Mouse (Mus musculus): ENCODE results near the gene Kcnk13. TPM values are rescaled to one million over a fixed set of nuclear protein-coding genes. Genes with fewer than 3 reads are reported as not detected.
A peak's percentile ranks its signal among the peaks of the same experiment; 100 is the strongest.

Gene Kcnk13
- 1.1 and 1.5 TPM in 2 replicates for polyA plus RNA-seq (2015; fragmentation: Nextera tagmentation; extraction: Ambion mirVana)

DNA sequence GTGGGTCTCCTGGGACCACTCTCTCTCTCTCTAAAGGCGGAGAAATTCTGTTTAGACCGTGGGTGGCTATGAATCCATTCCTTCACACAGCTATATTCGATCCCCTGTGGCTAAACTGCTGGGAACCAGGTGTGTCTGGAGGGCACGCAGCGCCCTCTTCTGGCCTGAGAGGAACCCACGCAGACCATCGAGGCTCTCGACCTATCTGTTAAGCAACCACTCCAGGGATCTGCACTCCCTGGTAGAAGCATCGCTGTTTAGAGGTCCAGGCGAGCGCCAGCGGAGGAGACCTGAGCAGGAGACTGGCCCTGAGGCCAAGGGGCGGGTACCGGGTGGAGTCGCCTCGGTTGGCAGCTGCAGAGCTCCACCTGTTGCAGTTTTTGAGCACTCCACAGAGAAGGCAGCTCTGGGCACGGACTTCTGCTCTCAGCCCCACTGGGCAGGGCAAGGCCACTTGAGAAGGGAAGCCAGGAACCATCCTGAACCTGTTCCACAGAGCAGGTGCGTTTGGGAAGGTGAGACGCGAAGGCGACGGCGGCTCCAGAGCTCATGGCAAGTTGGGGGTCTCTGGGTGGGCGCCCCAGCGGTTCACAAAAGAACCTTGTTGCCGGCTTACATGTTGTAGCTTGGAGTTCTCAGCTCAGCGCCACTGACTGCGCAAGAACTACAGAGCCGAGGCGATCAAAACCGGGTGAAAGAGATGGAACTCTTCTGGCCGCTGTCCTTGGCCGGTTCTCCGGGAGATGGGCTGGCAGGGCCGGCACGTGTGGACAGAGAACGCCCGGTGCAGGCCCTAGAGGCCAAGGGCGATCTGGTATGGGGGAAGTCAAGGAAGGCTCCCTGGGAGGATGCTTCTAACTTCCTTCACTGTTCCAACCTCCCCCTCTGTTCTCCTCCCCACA is at the start of gene Kcnk13:
Kcnk13 (plus strand) TSS at position 199 of the 902 bp plus-strand sequence.
- Histone ChIP-seq H3K4me1 (ENCODE audit: control insufficient read depth, insufficient read depth, low read depth, low read length) (peaks cover 18% of the 10 kb centered on the region), H3K27me3 (replicated peaks; ENCODE audit: control insufficient read depth, insufficient read depth, low read length) (peaks cover 26% of the 10 kb centered on the region), H3K9ac (ENCODE audit: low read depth, low read length) (peak within 1 kb of the TSS; percentile 73), H3K36me3 (ENCODE audit: control insufficient read depth, insufficient read depth, low read length) (no peaks in the 10 kb centered on the region), H3K27ac (ENCODE audit: low read depth, low read length) (no peak within 1 kb of the TSS), H3K4me3 (ENCODE audit: low read length) (peak within 1 kb of the TSS; percentile 58), H3K9me3 (ENCODE audit: control insufficient read depth, low read length) (no peaks in the 10 kb centered on the region), H3K4me2 (ENCODE audit: low read length) (peak within 1 kb of the TSS; percentile 85)
- peak; percentile 65 for ATAC-seq
- under 1% methylated on average over 39 of the region's 39 CpGs for WGBS

DNA sequence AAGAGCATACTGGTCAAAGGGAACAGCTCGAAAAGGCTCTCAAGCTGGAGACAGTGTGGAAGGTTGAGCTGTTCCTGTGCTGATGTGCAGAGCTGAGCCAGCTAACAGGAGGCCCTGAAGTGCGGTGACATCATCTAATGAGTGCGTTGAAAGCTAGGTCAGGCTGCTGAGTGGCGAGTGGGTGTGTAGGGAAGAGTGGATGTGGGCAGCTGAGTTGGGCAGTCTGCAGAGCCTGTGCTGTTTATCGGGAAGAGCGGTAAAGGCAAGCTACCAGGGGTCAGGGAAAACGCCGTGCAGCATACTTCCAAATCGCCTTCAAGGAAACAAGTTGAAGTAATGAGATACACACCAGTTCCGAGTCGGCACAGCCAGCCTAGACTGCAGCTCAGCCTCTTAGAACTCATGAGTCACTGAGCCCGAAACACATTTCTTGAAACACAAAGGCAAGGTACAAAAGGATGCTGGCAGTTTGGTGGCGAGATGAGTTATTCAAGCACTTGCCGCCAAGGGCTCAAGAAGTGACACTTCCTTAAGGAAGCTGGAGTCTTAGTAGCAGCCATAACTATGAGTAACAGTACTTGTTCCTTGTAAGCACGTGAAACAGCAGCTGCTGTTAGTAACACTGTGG is 46.4 kb upstream of the Kcnk13 start:
- no peak for ATAC-seq
- H3K4me3 ChIP-seq (ENCODE audit: low read length), result no peak overlapping the region
- no peak overlapping the region for H3K27ac ChIP-seq (ENCODE audit: low read depth, low read length)
- no peaks in the 10 kb centered on the region for H3K4me1 ChIP-seq (ENCODE audit: control insufficient read depth, insufficient read depth, low read depth, low read length)
- H3K4me2 ChIP-seq (ENCODE audit: low read length), result no peak overlapping the region
- peaks cover 14% of the 10 kb centered on the region for H3K36me3 ChIP-seq (ENCODE audit: control insufficient read depth, insufficient read depth, low read length)
- no peak overlapping the region for H3K9ac ChIP-seq (ENCODE audit: low read depth, low read length)
- H3K9me3 ChIP-seq (ENCODE audit: control insufficient read depth, low read length), result no peaks in the 10 kb centered on the region
- 86% methylated on average over 15 of the region's 15 CpGs for WGBS
- H3K27me3 ChIP-seq (replicated peaks; ENCODE audit: control insufficient read depth, insufficient read depth, low read length), result no peaks in the 10 kb centered on the region

DNA sequence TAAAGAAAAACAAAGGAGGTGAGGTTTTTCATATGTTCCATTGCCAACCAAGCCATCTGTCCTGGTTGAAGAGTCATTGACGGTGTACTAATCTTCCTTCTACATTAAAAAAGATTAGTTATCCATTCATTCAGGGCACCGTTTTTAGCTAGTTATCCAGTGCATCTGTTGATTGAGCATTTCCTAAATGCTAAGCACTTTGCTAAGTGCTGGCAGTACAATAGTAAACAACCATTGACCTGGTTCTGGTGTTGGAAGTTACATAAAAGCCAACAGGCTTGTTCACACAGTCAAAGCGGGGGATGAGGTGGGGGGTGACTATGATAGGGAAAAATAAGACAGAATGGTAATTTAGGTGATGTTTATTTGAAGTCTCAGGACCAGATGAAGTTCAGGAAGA is 44.7 kb upstream of the Kcnk13 start:
- no peaks in the 10 kb centered on the region for H3K27me3 ChIP-seq (replicated peaks; ENCODE audit: control insufficient read depth, insufficient read depth, low read length)
- H3K36me3 ChIP-seq (ENCODE audit: control insufficient read depth, insufficient read depth, low read length), result peaks cover 7% of the 10 kb centered on the region; the same call in 1 of the 2 replicates
- no peak overlapping the region for H3K27ac ChIP-seq (ENCODE audit: low read depth, low read length)
- H3K4me3 ChIP-seq (ENCODE audit: low read length), result no peak overlapping the region
- no peaks in the 10 kb centered on the region for H3K9me3 ChIP-seq (ENCODE audit: control insufficient read depth, low read length)
- no peak for ATAC-seq
- no peak overlapping the region for H3K9ac ChIP-seq (ENCODE audit: low read depth, low read length)
- no peak overlapping the region for H3K4me2 ChIP-seq (ENCODE audit: low read length)
- WGBS, result 90% methylated on average over 3 of the region's 3 CpGs
- peaks cover 10% of the 10 kb centered on the region for H3K4me1 ChIP-seq (ENCODE audit: control insufficient read depth, insufficient read depth, low read depth, low read length)

DNA sequence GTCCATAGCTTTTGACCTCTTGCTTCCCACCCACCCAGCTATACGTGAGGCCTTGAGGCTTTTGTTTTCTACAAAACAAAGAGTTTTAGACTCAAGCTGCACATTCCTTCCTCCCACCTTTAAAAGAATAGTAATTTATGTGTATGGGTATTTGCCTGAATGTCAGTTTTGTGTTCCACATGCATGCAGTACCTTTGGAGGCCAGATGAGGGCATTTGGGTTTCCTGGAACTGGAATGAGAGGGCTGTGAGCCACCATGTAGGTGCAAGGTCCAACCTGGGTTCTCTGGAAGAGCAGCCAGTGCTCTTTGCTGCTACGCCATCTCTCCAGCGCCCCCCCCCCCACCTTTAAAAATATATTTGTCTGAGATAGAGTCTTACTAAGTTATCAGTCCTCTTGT is 43.3 kb upstream of the Kcnk13 start:
- Histone ChIP-seq H3K4me2 (ENCODE audit: low read length) (no peak overlapping the region), H3K9ac (ENCODE audit: low read depth, low read length) (no peak overlapping the region), H3K4me3 (ENCODE audit: low read length) (no peak overlapping the region), H3K27ac (ENCODE audit: low read depth, low read length) (no peak overlapping the region), H3K27me3 (replicated peaks; ENCODE audit: control insufficient read depth, insufficient read depth, low read length) (no peaks in the 10 kb centered on the region), H3K4me1 (ENCODE audit: control insufficient read depth, insufficient read depth, low read depth, low read length) (peaks cover 10% of the 10 kb centered on the region), H3K9me3 (ENCODE audit: control insufficient read depth, low read length) (no peaks in the 10 kb centered on the region), H3K36me3 (ENCODE audit: control insufficient read depth, insufficient read depth, low read length) (peaks cover 4% of the 10 kb centered on the region)
- ATAC-seq, result no peak
- WGBS, result 86% methylated on average over 3 of the region's 3 CpGs

DNA sequence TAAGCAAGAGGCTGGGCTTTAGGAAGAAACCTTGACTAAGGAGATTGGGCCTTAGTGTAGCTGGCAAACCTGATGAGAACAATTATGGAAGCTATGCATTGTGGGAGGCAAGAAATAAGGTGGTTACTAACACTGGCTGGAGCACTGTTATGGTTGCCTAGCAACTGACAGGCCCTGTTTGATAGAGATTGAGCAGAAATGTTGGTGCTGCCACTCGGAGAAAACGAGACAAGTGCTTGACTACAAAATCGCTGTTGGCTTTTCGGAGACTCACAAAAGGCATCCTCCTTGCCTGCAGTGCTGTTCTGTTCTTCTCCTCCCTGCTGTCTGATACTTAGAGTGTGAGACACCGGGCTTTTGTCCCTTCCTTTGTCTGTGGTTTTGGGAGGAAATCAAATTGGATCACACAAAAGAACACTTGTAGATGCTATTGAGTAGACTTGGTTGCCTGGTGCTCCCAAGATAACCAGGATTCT is 41.1 kb upstream of the Kcnk13 start:
- Histone ChIP-seq H3K27ac (ENCODE audit: low read depth, low read length) (peak overlapping the region; percentile 65), H3K36me3 (ENCODE audit: control insufficient read depth, insufficient read depth, low read length) (peaks cover 6% of the 10 kb centered on the region), H3K9ac (ENCODE audit: low read depth, low read length) (no peak overlapping the region), H3K4me2 (ENCODE audit: low read length) (no peak overlapping the region), H3K27me3 (replicated peaks; ENCODE audit: control insufficient read depth, insufficient read depth, low read length) (no peaks in the 10 kb centered on the region), H3K9me3 (ENCODE audit: control insufficient read depth, low read length) (no peaks in the 10 kb centered on the region), H3K4me3 (ENCODE audit: low read length) (no peak overlapping the region), H3K4me1 (ENCODE audit: control insufficient read depth, insufficient read depth, low read depth, low read length) (peaks cover 10% of the 10 kb centered on the region)
- 17% methylated on average over 5 of the region's 5 CpGs for whole genome bisulfite sequencing
- ATAC-seq, result peak; percentile 91

DNA sequence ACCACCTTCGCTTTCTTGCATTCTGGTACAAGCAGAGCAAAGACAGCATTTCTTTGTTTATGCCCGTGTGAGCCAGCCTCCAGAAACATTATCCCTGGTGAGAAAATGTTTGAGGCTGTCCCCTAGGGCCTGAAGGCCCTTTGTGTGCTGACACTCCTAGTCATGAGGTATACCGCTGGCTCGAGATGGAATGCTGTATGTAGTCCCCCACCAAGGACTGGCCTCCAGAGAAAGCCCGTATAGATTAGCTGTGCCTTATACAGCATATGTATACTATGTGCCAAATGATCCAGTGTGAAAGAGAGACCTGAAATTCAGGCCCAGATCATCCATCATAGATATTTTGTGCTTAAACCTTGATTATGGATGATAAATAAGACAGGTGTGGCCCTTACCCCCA is 40.6 kb upstream of the Kcnk13 start:
- Histone ChIP-seq H3K9me3 (ENCODE audit: control insufficient read depth, low read length) (no peaks in the 10 kb centered on the region), H3K27ac (ENCODE audit: low read depth, low read length) (peak overlapping the region; percentile 65), H3K27me3 (replicated peaks; ENCODE audit: control insufficient read depth, insufficient read depth, low read length) (no peaks in the 10 kb centered on the region), H3K4me3 (ENCODE audit: low read length) (no peak overlapping the region), H3K36me3 (ENCODE audit: control insufficient read depth, insufficient read depth, low read length) (peaks cover 6% of the 10 kb centered on the region), H3K4me1 (ENCODE audit: control insufficient read depth, insufficient read depth, low read depth, low read length) (peaks cover 10% of the 10 kb centered on the region), H3K9ac (ENCODE audit: low read depth, low read length) (no peak overlapping the region), H3K4me2 (ENCODE audit: low read length) (no peak overlapping the region)
- peak; percentile 47; the same call in 1 of the 2 replicates for ATAC-seq
- WGBS, result 31% methylated on average over 5 of the region's 5 CpGs

DNA sequence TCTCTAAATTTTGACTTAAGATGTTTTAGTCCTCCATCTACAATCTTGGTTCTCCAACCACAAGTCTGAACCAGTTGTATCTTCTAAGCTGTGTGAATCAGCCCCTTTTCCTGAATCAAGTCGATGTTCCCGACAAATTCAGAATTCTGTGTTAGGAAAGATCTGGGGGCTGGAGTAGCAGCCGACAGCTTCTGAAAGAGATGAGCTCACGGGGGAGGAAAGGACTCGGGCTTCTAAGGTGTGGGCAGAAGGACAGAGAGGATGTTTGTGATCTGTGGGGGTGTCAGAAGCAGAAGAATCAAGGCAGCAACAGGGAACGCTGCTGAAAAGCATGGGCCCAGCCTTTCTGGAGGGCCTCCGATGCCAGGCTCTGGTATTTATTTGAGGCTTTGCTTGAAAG is 36.0 kb upstream of the Kcnk13 start:
- H3K4me3 ChIP-seq (ENCODE audit: low read length), result no peak overlapping the region
- 91% methylated on average over 7 of the region's 7 CpGs for WGBS
- no peaks in the 10 kb centered on the region for H3K27me3 ChIP-seq (replicated peaks; ENCODE audit: control insufficient read depth, insufficient read depth, low read length)
- no peak for ATAC-seq
- H3K4me1 ChIP-seq (ENCODE audit: control insufficient read depth, insufficient read depth, low read depth, low read length), result peaks cover 8% of the 10 kb centered on the region
- peaks cover 6% of the 10 kb centered on the region; the same call in 1 of the 2 replicates for H3K36me3 ChIP-seq (ENCODE audit: control insufficient read depth, insufficient read depth, low read length)
- H3K9ac ChIP-seq (ENCODE audit: low read depth, low read length), result no peak overlapping the region
- H3K27ac ChIP-seq (ENCODE audit: low read depth, low read length), result no peak overlapping the region
- no peaks in the 10 kb centered on the region for H3K9me3 ChIP-seq (ENCODE audit: control insufficient read depth, low read length)
- no peak overlapping the region for H3K4me2 ChIP-seq (ENCODE audit: low read length)

DNA sequence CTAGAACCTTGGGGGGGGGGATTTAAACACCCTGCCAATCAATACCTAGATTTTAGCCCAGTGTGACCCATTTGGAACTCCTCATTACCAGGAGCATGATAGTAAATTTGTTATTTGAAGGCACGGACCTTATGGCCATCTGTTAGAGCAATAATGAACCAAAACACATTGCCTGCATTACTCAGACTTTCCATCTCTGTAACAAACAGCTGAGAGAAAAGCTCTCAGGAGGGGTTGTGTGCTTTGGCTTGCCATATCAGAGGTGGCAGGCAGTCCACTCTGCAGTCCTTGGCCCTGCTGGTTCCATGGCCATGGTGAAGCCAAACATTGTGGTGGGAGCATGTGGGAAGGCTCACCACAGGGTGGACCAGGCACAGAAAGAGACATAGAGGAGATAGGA is 35.1 kb upstream of the Kcnk13 start:
- Histone ChIP-seq H3K4me3 (ENCODE audit: low read length) (no peak overlapping the region), H3K4me2 (ENCODE audit: low read length) (no peak overlapping the region), H3K27ac (ENCODE audit: low read depth, low read length) (no peak overlapping the region), H3K27me3 (replicated peaks; ENCODE audit: control insufficient read depth, insufficient read depth, low read length) (no peaks in the 10 kb centered on the region), H3K9ac (ENCODE audit: low read depth, low read length) (no peak overlapping the region), H3K9me3 (ENCODE audit: control insufficient read depth, low read length) (no peaks in the 10 kb centered on the region), H3K36me3 (ENCODE audit: control insufficient read depth, insufficient read depth, low read length) (peaks cover 6% of the 10 kb centered on the region; the same call in 1 of the 2 replicates), H3K4me1 (ENCODE audit: control insufficient read depth, insufficient read depth, low read depth, low read length) (no peaks in the 10 kb centered on the region)
- ATAC-seq, result no peak
- 70% methylated on average over 1 of the region's 1 CpGs for WGBS

DNA sequence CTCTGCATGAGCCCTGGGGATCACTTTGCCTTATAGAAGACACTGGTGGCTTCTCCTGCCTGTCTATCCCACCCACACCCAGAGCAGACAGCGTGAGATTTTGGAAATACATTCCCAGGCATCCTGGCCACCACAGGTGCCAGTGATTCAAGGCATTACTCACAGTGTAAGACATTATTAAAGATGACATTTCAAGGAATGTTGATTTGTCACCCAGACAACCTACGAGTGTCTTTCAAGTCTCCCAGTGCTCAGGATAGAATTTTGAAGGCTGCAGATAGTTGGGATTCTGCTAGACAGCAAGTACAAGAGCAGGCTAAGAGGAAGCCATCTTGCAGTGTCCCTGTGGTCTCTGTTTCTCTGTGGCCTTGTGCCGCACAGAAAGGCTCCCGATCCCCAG is 32.1 kb upstream of the Kcnk13 start:
- Histone ChIP-seq H3K4me2 (ENCODE audit: low read length) (no peak overlapping the region), H3K27ac (ENCODE audit: low read depth, low read length) (no peak overlapping the region), H3K36me3 (ENCODE audit: control insufficient read depth, insufficient read depth, low read length) (peaks cover 9% of the 10 kb centered on the region; the same call in 1 of the 2 replicates), H3K27me3 (replicated peaks; ENCODE audit: control insufficient read depth, insufficient read depth, low read length) (no peaks in the 10 kb centered on the region), H3K9ac (ENCODE audit: low read depth, low read length) (no peak overlapping the region), H3K4me3 (ENCODE audit: low read length) (no peak overlapping the region), H3K4me1 (ENCODE audit: control insufficient read depth, insufficient read depth, low read depth, low read length) (no peaks in the 10 kb centered on the region), H3K9me3 (ENCODE audit: control insufficient read depth, low read length) (no peaks in the 10 kb centered on the region)
- 97% methylated on average over 4 of the region's 4 CpGs for WGBS
- no peak for ATAC-seq

Data from hindbrain, embryonic 16.5 days (tissue).